Mouse (Mus musculus): ENCODE results near the gene Srbd1. TPM values are rescaled to one million over a fixed set of nuclear protein-coding genes. Genes with fewer than 3 reads are reported as not detected.
A peak's percentile ranks its signal among the peaks of the same experiment; 100 is the strongest.

The Srbd1 gene
- 9.3 and 10.1 TPM in 2 replicates for polyA plus RNA-seq (2014; fragmentation: Nextera tagmentation; extraction: Ambion mirVana)

- ATAC-seq (ENCODE audit: insufficient read depth) (peak; percentile 96), DNase-seq (peak; percentile 97)
- H3K9me3 ChIP-seq (ENCODE audit: low read depth, low read length), result no peaks in the 10 kb centered on the region
- no peaks in the 10 kb centered on the region for H3K27me3 ChIP-seq (ENCODE audit: insufficient read depth, low read length)
- peak within 1 kb of the TSS; percentile 91 for H3K4me2 ChIP-seq
- peak within 1 kb of the TSS; percentile 80 for H3K9ac ChIP-seq
- H3K27ac ChIP-seq (ENCODE audit: low read depth), result peak within 1 kb of the TSS; percentile 56; the same call in 1 of the 2 replicates
- peak within 1 kb of the TSS; percentile 72 for H3K4me3 ChIP-seq (ENCODE audit: low read depth, low read length)
- H3K4me1 ChIP-seq (ENCODE audit: insufficient read depth), result no peaks in the 10 kb centered on the region
- 0 out of 2 replicates have a peak, but pooled peaks cover 4% of the 10 kb centered on the region for H3K36me3 ChIP-seq (ENCODE audit: insufficient read depth)
- WGBS, result 3% methylated on average over 32 of the region's 45 CpGs
- TF ChIP-seq CTCF (IDR thresholded peaks at IDR 0.05; ENCODE audit: low read depth), result no peak
Measured at GRCm38 (mm10) chr17:86145079-86145951, at the start of gene Srbd1. TSS of gene Srbd1 (minus strand) at chr17:86145175.

GRCm38 (mm10) chr17:86193979-86194378 lies 49.0 kb upstream of the Srbd1 start:
- DNase-seq (no peak), ATAC-seq (ENCODE audit: insufficient read depth) (no peak)
- no peak for TF ChIP-seq CTCF (IDR thresholded peaks at IDR 0.05; ENCODE audit: low read depth)
- no peaks in the 10 kb centered on the region for H3K9me3 ChIP-seq (ENCODE audit: low read depth, low read length)
- no peak overlapping the region for H3K4me2 ChIP-seq
- no peak overlapping the region for H3K27ac ChIP-seq (ENCODE audit: low read depth)
- WGBS, result 75% methylated on average over 6 of the region's 6 CpGs
- H3K36me3 ChIP-seq (ENCODE audit: insufficient read depth), result no peaks in the 10 kb centered on the region
- H3K4me3 ChIP-seq (ENCODE audit: low read depth, low read length), result no peak overlapping the region
- H3K27me3 ChIP-seq (ENCODE audit: insufficient read depth, low read length), result no peaks in the 10 kb centered on the region
- no peak overlapping the region for H3K9ac ChIP-seq
- 0 out of 2 replicates have a peak, but pooled peaks cover 4% of the 10 kb centered on the region for H3K4me1 ChIP-seq (ENCODE audit: insufficient read depth)

- 76% methylated on average over 1 of the region's 1 CpGs for WGBS
- no peak overlapping the region for H3K4me2 ChIP-seq
- no peak for TF ChIP-seq CTCF (IDR thresholded peaks at IDR 0.05; ENCODE audit: low read depth)
- H3K4me1 ChIP-seq (ENCODE audit: insufficient read depth), result peaks cover 18% of the 10 kb centered on the region
- DNase-seq, result no peak
- no peak overlapping the region for H3K9ac ChIP-seq
- H3K27me3 ChIP-seq (ENCODE audit: insufficient read depth, low read length), result no peaks in the 10 kb centered on the region
- no peaks in the 10 kb centered on the region for H3K36me3 ChIP-seq (ENCODE audit: insufficient read depth)
- no peaks in the 10 kb centered on the region for H3K9me3 ChIP-seq (ENCODE audit: low read depth, low read length)
- H3K27ac ChIP-seq (ENCODE audit: low read depth), result no peak overlapping the region
- H3K4me3 ChIP-seq (ENCODE audit: low read depth, low read length), result no peak overlapping the region
- no peak for ATAC-seq (ENCODE audit: insufficient read depth)
Measured at GRCm38 (mm10) chr17:86187777-86188176, 42.8 kb upstream of the Srbd1 start.

- TF ChIP-seq CTCF (IDR thresholded peaks at IDR 0.05; ENCODE audit: low read depth), result no peak
- Histone ChIP-seq H3K27ac (ENCODE audit: low read depth) (peak overlapping the region; percentile 62), H3K9me3 (ENCODE audit: low read depth, low read length) (no peaks in the 10 kb centered on the region), H3K36me3 (ENCODE audit: insufficient read depth) (no peaks in the 10 kb centered on the region), H3K27me3 (ENCODE audit: insufficient read depth, low read length) (no peaks in the 10 kb centered on the region), H3K4me1 (ENCODE audit: insufficient read depth) (peaks cover 18% of the 10 kb centered on the region), H3K9ac (no peak overlapping the region), H3K4me3 (ENCODE audit: low read depth, low read length) (no peak overlapping the region), H3K4me2 (peak overlapping the region; percentile 45)
- peak; percentile 69 for DNase-seq
- peak; percentile 85 for ATAC-seq (ENCODE audit: insufficient read depth)
- WGBS, result 10% methylated on average over 7 of the region's 7 CpGs
Measured at GRCm38 (mm10) chr17:86185584-86185983, 40.6 kb upstream of the Srbd1 start.

- TF ChIP-seq CTCF (IDR thresholded peaks at IDR 0.05; ENCODE audit: low read depth), result no peak
- H3K36me3 ChIP-seq (ENCODE audit: insufficient read depth), result no peaks in the 10 kb centered on the region
- peak; percentile 79 for ATAC-seq (ENCODE audit: insufficient read depth)
- peak overlapping the region; percentile 45; the same call in 1 of the 2 replicates for H3K4me2 ChIP-seq
- peaks cover 18% of the 10 kb centered on the region for H3K4me1 ChIP-seq (ENCODE audit: insufficient read depth)
- peak; percentile 69 for DNase-seq
- H3K27me3 ChIP-seq (ENCODE audit: insufficient read depth, low read length), result no peaks in the 10 kb centered on the region
- WGBS, result 25% methylated on average over 9 of the region's 9 CpGs
- no peak overlapping the region for H3K9ac ChIP-seq
- H3K27ac ChIP-seq (ENCODE audit: low read depth), result peak overlapping the region; percentile 62; the same call in 1 of the 2 replicates
- H3K4me3 ChIP-seq (ENCODE audit: low read depth, low read length), result no peak overlapping the region
- H3K9me3 ChIP-seq (ENCODE audit: low read depth, low read length), result no peaks in the 10 kb centered on the region
Measured at GRCm38 (mm10) chr17:86184552-86185209, 39.7 kb upstream of the Srbd1 start.

- Histone ChIP-seq H3K4me2 (no peak overlapping the region), H3K4me3 (ENCODE audit: low read depth, low read length) (no peak overlapping the region), H3K27me3 (ENCODE audit: insufficient read depth, low read length) (no peaks in the 10 kb centered on the region), H3K9me3 (ENCODE audit: low read depth, low read length) (no peaks in the 10 kb centered on the region), H3K36me3 (ENCODE audit: insufficient read depth) (no peaks in the 10 kb centered on the region), H3K27ac (ENCODE audit: low read depth) (no peak overlapping the region), H3K4me1 (ENCODE audit: insufficient read depth) (peaks cover 18% of the 10 kb centered on the region), H3K9ac (no peak overlapping the region)
- 30% methylated on average over 2 of the region's 2 CpGs for WGBS
- DNase-seq (peak; percentile 42), ATAC-seq (ENCODE audit: insufficient read depth) (no peak)
- TF ChIP-seq CTCF (IDR thresholded peaks at IDR 0.05; ENCODE audit: low read depth), result peak; percentile 41; the same call in 1 of the 2 replicates
Measured at GRCm38 (mm10) chr17:86183788-86184187, 38.8 kb upstream of the Srbd1 start.

GRCm38 (mm10) chr17:86176722-86177121 lies 31.7 kb upstream of the Srbd1 start:
- Histone ChIP-seq H3K9me3 (ENCODE audit: low read depth, low read length) (no peaks in the 10 kb centered on the region), H3K27ac (ENCODE audit: low read depth) (no peak overlapping the region), H3K27me3 (ENCODE audit: insufficient read depth, low read length) (no peaks in the 10 kb centered on the region), H3K4me3 (ENCODE audit: low read depth, low read length) (no peak overlapping the region), H3K9ac (no peak overlapping the region), H3K4me1 (ENCODE audit: insufficient read depth) (no peaks in the 10 kb centered on the region), H3K4me2 (no peak overlapping the region), H3K36me3 (ENCODE audit: insufficient read depth) (0 out of 2 replicates have a peak, but pooled peaks cover 12% of the 10 kb centered on the region)
- WGBS, result 81% methylated on average over 7 of the region's 7 CpGs
- ATAC-seq (ENCODE audit: insufficient read depth), result no peak
- no peak for TF ChIP-seq CTCF (IDR thresholded peaks at IDR 0.05; ENCODE audit: low read depth)
- DNase-seq, result no peak
